Mouse (Mus musculus) midbrain, postnatal 0 days (tissue): ENCODE measurements at regions not wholly inside any gene's neighbourhood (a gene's known extent, or its start where the extent isn't known, plus 50 kb on each side); places are given as distances from the start of the nearest gene placed in this dataset.

Experiments used
- ATAC-seq: fragments of 200-750 bp; cut with Nextera tagmentation; 2 replicates; pipeline ENCODE4 v1.8.0; 2017; ENCODE audit warnings: moderate number of reproducible peaks, mild to moderate bottlenecking, moderate TSS enrichment, moderate library complexity; ENCODE audit not compliant: low FRiP score
- DNase-seq: peaks from one replicate; pipeline ENCODE4 v3.0.0-alpha.2; 2015; ENCODE audit warnings: low spot score
- H3K27ac ChIP-seq: fragments of 300-500 bp; sonication (generic); 2 replicates; pipeline ENCODE4 v1.5.1; 2014; ENCODE audit warnings: low read depth, mild to moderate bottlenecking, low read length, mixed read lengths
- H3K27me3 ChIP-seq: fragments of 300-500 bp; sonication (generic); 2 replicates; pipeline ENCODE4 v1.6.1; 2014; ENCODE audit warnings: low read length, control low read depth, mixed read lengths; ENCODE audit not compliant: insufficient read depth
- H3K36me3 ChIP-seq: fragments of 300-500 bp; sonication (generic); 2 replicates; pipeline ENCODE4 v1.6.1; 2014; ENCODE audit warnings: low read length, control low read depth, mixed read lengths; ENCODE audit not compliant: insufficient read depth
- H3K4me1 ChIP-seq: fragments of 300-500 bp; sonication (generic); 2 replicates; pipeline ENCODE4 v1.6.1; 2014; ENCODE audit warnings: mild to moderate bottlenecking, control low read depth, antibody characterized with exemption, low read length, mixed read lengths; ENCODE audit not compliant: insufficient read depth
- H3K4me2 ChIP-seq: fragments of 300-500 bp; sonication (generic); 2 replicates; pipeline ENCODE4 v1.6.1; 2014; ENCODE audit warnings: low read depth, mild to moderate bottlenecking, low read length, mixed read lengths; ENCODE audit not compliant: poor library complexity, severe bottlenecking
- H3K4me3 ChIP-seq: fragments of 300-500 bp; sonication (generic); 2 replicates; pipeline ENCODE4 v1.5.1; 2014; ENCODE audit warnings: low read depth, mild to moderate bottlenecking, low read length, moderate library complexity
- H3K9ac ChIP-seq: fragments of 300-500 bp; sonication (generic); replicated peaks from 2 replicates; pipeline ENCODE4 v1.6.1; 2014; ENCODE audit warnings: mild to moderate bottlenecking, low read length, moderate library complexity, mixed read lengths; ENCODE audit not compliant: poor library complexity, severe bottlenecking
- H3K9me3 ChIP-seq: fragments of 300-500 bp; sonication (generic); 2 replicates; pipeline ENCODE4 v1.6.1; 2016; ENCODE audit warnings: low read length, control low read depth
- CTCF ChIP-seq: IDR thresholded peaks from 2 replicates; pipeline ENCODE4 v1.5.1; 2016; ENCODE audit warnings: antibody characterized with exemption, mild to moderate bottlenecking
- WGBS: fragments of 180-500 bp; shearing (Covaris S2); extraction: QIAGEN DNeasy Blood & Tissue Kit; methylation state at CpG from one replicate; pipeline ENCODE4 v1.1.7; 2014; 5-methylcytosine and 5-hydroxymethylcytosine counted together

GRCm38 (mm10) chr7:94227482-94227881 lies 1147.8 kb downstream of the Fam181b start:
- no peaks in the 10 kb centered on the region for H3K27me3 ChIP-seq
- no peaks in the 10 kb centered on the region for H3K36me3 ChIP-seq
- WGBS: 63% methylated on average over 1 of the region's 1 CpGs
- H3K4me1 ChIP-seq: no peaks in the 10 kb centered on the region
- H3K27ac ChIP-seq: no peak overlapping the region
- H3K9ac ChIP-seq: no peak overlapping the region
- no peaks in the 10 kb centered on the region for H3K9me3 ChIP-seq
- H3K4me2 ChIP-seq: no peak overlapping the region
- TF ChIP-seq CTCF: no peak
- ATAC-seq: no peak
- DNase-seq: no peak
- H3K4me3 ChIP-seq: no peak overlapping the region

DNA sequence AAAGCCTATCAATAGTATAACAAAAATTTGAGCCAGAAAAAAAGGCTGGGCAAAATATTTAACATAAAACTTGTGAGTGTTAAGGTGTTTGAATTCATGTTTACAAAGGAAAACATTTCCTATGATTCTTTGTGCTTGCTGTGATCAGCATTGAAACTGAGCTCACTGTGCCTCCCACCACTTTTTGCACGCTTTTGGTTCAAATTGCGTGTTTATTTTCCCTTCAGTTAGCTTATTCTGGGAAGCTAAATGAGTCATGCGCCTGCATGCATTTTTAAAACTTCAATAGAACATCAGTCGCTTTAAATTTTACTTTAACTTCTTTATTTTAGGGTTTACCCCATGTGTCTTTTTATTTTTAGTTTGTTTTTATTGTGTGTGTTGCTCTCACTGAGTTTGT lies 1154.0 kb downstream of the Fam181b start:
- Histone ChIP-seq H3K9ac (no peak overlapping the region), H3K4me2 (no peak overlapping the region), H3K9me3 (no peaks in the 10 kb centered on the region), H3K36me3 (no peaks in the 10 kb centered on the region), H3K4me3 (no peak overlapping the region), H3K27ac (no peak overlapping the region), H3K4me1 (no peaks in the 10 kb centered on the region), H3K27me3 (no peaks in the 10 kb centered on the region)
- ATAC-seq (no peak), DNase-seq (no peak)
- no peak for TF ChIP-seq CTCF
- 88% methylated on average over 4 of the region's 4 CpGs for WGBS

GRCm38 (mm10) chr7:94249501-94249900 lies 1169.8 kb downstream of the Fam181b start:
- Histone ChIP-seq H3K27ac (no peak overlapping the region), H3K9me3 (no peaks in the 10 kb centered on the region), H3K4me1 (no peaks in the 10 kb centered on the region), H3K9ac (no peak overlapping the region), H3K27me3 (no peaks in the 10 kb centered on the region), H3K4me3 (no peak overlapping the region), H3K4me2 (no peak overlapping the region), H3K36me3 (no peaks in the 10 kb centered on the region)
- no peak for TF ChIP-seq CTCF
- WGBS: 88% methylated on average over 3 of the region's 3 CpGs
- DNase-seq (no peak), ATAC-seq (no peak)

DNA sequence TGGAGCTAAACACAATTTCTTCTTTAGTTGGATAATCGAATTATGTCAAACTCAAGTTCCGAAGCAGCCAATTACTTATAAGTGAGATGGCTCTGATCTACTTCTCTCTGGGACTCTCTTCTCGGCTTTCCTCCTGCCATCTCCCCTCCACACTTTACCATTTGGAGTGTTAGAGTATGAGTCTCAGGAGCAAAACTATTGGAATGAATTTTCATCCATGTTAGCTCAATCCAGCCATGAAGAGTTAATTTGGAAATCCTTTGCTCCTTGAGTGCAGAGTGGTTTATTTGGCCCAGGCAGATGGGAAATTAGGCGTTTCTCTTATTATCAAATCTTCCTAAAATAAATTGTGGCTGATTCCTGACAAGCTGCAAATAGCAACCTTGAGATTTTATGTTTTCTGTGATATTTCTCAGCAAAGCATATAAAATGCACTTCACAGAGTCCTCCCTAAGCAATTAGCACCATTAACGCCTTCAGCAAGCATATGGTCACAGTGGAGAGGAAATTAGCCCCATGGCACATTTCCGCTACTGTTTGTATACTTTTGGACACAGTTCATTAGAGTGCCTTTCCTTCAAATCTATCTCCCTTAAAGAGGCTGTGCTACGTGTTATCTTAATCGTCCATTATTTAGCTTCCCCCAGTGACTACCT lies 1189.1 kb downstream of the Fam181b start:
- DNase-seq: peak; percentile 23
- H3K27ac ChIP-seq: no peak overlapping the region
- H3K27me3 ChIP-seq: no peaks in the 10 kb centered on the region
- ATAC-seq: no peak
- no peak for TF ChIP-seq CTCF
- H3K4me3 ChIP-seq: no peak overlapping the region
- H3K9ac ChIP-seq: no peak overlapping the region
- WGBS: 78% methylated on average over 8 of the region's 8 CpGs
- H3K4me1 ChIP-seq: no peaks in the 10 kb centered on the region
- H3K36me3 ChIP-seq: no peaks in the 10 kb centered on the region
- H3K9me3 ChIP-seq: no peaks in the 10 kb centered on the region
- H3K4me2 ChIP-seq: no peak overlapping the region

DNA sequence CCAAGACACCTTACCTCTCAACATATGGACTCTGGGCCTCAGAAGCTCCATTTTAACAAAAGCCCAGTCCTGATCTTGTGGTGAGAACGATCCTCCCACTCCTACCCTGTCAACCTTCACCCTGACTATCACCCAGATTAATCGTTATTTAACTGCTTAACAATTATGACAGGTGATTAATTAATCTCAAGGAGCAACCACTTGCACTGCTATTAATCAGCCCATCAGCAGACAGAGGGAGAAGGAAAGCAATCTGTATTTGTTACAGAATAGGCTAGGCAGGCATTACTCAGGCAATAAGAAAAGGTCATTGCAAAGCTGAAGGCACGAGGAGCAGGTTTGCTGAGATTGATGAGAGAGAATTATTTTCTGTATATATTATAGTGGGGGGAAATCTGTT lies 1201.9 kb downstream of the Fam181b start:
- DNase-seq: no peak
- Histone ChIP-seq H3K27ac (no peak overlapping the region), H3K27me3 (no peaks in the 10 kb centered on the region), H3K4me3 (no peak overlapping the region), H3K4me2 (no peak overlapping the region), H3K36me3 (no peaks in the 10 kb centered on the region), H3K9me3 (no peaks in the 10 kb centered on the region), H3K9ac (no peak overlapping the region), H3K4me1 (no peaks in the 10 kb centered on the region)
- TF ChIP-seq CTCF: no peak
- no peak for ATAC-seq
- WGBS: 62% methylated on average over 3 of the region's 3 CpGs

DNA sequence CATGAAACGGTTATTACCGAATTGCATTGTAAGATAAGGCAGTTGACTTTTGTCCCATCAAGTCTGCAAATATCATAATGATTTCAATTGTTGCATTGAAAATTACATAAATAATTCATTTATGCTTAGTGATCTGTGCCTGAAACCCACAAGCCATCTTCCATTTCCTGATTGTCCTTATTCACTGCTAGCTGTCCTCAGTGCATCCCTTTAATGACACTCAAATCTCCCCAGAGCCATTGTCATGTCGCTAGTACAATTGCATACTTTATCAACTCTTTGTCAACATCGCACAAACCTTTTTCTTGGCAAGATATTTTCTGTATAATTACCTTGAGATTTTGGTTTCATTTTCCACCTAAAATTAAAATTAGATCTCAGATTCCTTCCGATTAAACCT lies 1202.3 kb downstream of the Fam181b start:
- TF ChIP-seq CTCF: no peak
- Histone ChIP-seq H3K4me3 (no peak overlapping the region), H3K4me1 (no peaks in the 10 kb centered on the region), H3K9ac (no peak overlapping the region), H3K36me3 (no peaks in the 10 kb centered on the region), H3K27me3 (no peaks in the 10 kb centered on the region), H3K27ac (no peak overlapping the region), H3K9me3 (no peaks in the 10 kb centered on the region), H3K4me2 (no peak overlapping the region)
- 61% methylated on average over 5 of the region's 5 CpGs for WGBS
- DNase-seq (no peak), ATAC-seq (no peak)
